Mouse (Mus musculus): ENCODE results near the gene Pabpn1l. TPM values are rescaled to one million over a fixed set of nuclear protein-coding genes. Genes with fewer than 3 reads are reported as not detected.
A peak's percentile ranks its signal among the peaks of the same experiment; 100 is the strongest.

Pabpn1l gene
- not detected for total RNA-seq (2021)
- long read RNA-seq, experiment 1 = 0 reads
- long read RNA-seq, experiment 2 = 0 reads

GRCm38 (mm10) chr8:122622727-122623126 lies at the start of gene Pabpn1l:
Gene Pabpn1l, minus strand, starts transcription at chr8:122622739.
- no peak for DNase-seq (ENCODE audit: low spot score in 2 of 2)

DNA sequence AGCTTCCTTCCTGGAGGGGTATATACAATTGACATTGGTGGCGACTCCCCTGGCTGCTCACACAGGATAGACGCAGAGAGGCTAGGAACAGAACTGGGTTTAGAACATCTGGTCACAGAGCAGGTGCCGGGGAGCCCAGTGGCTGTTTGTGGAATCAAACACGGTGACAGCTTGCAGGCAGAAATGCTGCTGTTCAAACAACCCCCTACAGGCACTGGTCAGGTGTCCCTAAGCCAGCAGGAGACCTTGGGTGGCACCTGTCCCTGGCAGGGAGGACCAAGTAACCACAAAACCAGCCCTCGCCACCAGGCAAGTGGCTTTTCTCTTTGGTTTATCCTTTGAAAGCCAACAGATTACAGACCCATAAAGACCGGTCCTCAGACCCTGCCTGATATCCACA lies 49.4 kb upstream of the Pabpn1l start:
- no peak for DNase-seq (ENCODE audit: low spot score in 2 of 2)

GRCm38 (mm10) chr8:122670718-122671117 lies 48.2 kb upstream of the Pabpn1l start:
- no peak for DNase-seq (ENCODE audit: low spot score in 2 of 2)

- no peak for DNase-seq (ENCODE audit: low spot score in 2 of 2)
Observed at GRCm38 (mm10) chr8:122670001-122670400, 47.5 kb upstream of the Pabpn1l start.

GRCm38 (mm10) chr8:122669370-122669769 lies 46.8 kb upstream of the Pabpn1l start:
- no peak for DNase-seq (ENCODE audit: low spot score in 2 of 2)

GRCm38 (mm10) chr8:122667854-122668253 lies 45.3 kb upstream of the Pabpn1l start:
- no peak for DNase-seq (ENCODE audit: low spot score in 2 of 2)

- no peak for DNase-seq (ENCODE audit: low spot score in 2 of 2)
Observed at GRCm38 (mm10) chr8:122666827-122667226, 44.3 kb upstream of the Pabpn1l start.

DNA sequence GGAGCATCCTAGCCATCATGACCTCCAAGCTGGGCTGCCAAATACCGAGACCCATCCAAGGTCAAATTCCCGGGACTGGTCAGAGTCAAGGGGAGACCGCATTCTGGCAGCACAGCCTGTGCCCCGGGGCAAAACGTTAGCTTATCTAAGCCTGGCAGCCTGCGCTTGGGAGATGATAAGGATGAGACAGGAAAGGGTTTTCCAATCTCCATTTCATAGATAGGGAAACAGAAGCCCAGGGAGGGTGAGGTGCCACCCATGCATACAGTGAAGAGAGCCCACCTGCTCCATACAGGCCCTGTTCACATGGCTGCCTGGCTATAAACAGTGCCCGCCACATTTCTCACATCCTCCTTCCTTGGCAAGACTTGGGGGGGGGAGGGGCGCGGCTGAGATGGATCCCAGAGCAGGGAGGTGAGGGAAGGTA lies 43.8 kb upstream of the Pabpn1l start:
- no peak for DNase-seq (ENCODE audit: low spot score in 2 of 2)

DNA sequence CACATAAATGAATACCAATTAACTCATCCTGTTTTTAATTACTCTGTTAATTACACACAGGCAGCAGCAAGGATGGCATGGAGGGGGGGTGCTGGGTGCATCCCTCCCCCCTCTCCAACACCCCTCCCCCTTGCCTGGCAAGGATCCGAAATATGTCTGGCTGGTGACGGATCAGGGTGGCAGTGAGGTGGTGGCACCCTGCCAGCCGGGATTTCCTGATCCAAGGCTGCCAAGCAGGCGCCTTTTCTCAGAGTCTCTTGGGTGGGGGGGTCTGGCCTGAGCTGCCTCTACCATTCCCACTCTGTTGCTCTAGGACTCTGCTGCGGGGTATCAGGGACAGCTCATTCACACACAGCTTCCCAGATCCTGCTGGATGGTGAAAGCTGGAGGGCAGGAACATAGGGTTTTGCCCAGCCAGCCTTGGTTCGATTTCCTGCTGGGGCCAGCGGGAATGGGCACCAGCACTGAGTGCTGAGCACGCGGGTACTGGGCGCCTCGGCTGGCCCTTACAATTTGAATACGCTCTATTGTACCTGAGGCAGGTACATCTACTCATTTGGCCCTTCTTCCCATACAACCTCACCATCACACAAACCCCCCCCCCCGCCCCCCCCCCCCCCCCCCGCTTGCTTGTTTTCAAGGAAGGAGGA lies 43.3 kb upstream of the Pabpn1l start:
- peak in 1 of 2 experiments; percentile 58 for DNase-seq (ENCODE audit: low spot score in 2 of 2)

GRCm38 (mm10) chr8:122665221-122665620 lies 42.7 kb upstream of the Pabpn1l start:
- no peak for DNase-seq (ENCODE audit: low spot score in 2 of 2)

DNA sequence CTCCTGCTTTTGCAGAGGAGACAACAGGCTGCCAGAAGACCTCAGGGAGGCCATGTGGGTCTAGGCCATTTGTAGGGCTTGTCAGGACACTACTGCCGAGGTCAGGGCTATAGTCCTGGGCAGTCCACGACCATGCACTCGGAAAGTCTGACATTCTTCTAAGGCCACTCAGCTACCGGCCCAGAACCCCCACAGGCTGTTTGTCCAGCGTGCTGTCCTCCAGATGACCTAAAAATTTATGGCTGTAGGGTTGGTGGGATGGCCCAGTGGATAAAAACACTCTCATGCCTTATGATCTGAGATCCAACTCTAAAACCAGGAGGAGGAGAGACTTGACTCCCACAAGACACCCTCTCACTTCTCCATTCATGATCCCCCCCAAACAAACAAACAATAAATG lies 41.1 kb upstream of the Pabpn1l start:
- DNase-seq (ENCODE audit: low spot score in 2 of 2) = no peak

DNA sequence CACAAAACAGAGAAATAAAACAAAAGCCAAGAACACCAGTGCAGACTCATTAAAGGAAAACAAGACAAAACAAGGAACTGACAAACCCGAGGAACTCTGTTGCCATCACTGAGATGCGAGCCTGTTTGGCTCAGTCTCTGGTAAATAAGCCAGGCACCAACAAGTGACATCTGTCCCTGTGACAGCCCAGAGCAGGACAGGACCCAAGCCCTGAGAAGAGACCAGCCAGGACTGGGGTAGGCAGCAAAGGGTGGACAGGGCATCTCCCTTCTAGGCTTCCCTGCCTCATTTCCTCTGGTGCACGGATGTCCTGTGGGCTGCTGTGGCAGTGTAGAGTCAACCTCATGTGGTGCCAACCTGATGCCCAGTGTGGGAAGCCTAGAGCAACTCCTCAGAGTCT lies 40.6 kb upstream of the Pabpn1l start:
- DNase-seq (ENCODE audit: low spot score in 2 of 2) = no peak

- no peak for DNase-seq (ENCODE audit: low spot score in 2 of 2)
Observed at GRCm38 (mm10) chr8:122661894-122662293, 39.4 kb upstream of the Pabpn1l start.

- no peak for DNase-seq (ENCODE audit: low spot score in 2 of 2)
Observed at GRCm38 (mm10) chr8:122661138-122661537, 38.6 kb upstream of the Pabpn1l start.

GRCm38 (mm10) chr8:122660022-122660421 lies 37.5 kb upstream of the Pabpn1l start:
- no peak for DNase-seq (ENCODE audit: low spot score in 2 of 2)

DNA sequence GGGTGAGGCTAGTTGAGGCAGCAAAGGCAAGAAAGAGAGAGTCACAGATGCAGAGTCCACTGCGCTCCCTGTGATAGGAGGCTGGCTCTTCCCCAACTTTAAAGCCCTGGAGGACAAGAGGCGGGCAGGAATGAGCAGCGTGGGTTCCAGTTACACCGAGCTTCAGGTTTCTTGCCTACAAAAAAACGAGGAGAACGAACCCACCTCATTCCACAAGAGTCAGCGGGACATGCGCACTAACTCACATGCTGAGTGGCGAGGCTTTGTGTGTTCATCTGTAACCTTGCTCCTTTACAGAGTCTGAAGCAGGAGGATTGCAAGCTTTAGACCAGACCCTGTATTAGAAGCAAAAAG lies 36.2 kb upstream of the Pabpn1l start:
- DNase-seq (ENCODE audit: low spot score in 2 of 2) = no peak

DNA sequence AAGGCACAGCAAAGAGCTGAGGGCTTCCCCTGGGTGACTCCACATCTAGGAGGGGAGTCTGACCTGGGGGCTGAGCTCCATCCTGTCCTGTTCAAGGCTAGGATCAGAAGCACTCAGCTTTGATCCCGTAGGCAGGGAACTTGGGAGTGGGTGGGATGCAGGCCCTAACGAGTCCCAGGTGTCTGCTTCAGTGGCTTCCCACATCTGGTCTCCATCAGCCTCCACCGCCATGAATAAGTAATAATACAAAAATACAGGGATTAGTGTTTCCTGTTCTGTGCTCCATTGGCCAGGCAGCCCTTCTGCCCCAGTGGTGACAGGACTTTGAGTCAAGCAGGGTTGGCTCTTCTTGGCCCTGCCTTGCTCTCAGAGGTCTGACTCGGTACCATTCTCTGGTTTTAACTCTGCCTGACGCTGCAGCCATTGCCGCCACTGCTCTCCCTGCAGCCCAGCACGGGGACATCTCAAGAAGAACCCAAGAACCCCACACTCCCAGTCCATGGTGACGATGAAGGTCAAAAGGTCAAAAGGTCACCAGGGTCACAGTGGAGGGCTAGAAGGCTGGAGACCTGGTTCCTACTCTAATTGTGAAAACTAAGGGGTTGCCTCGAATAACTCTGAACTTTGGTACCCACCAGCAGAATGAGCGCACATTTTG lies 35.7 kb upstream of the Pabpn1l start:
- no peak for DNase-seq (ENCODE audit: low spot score in 2 of 2)

DNA sequence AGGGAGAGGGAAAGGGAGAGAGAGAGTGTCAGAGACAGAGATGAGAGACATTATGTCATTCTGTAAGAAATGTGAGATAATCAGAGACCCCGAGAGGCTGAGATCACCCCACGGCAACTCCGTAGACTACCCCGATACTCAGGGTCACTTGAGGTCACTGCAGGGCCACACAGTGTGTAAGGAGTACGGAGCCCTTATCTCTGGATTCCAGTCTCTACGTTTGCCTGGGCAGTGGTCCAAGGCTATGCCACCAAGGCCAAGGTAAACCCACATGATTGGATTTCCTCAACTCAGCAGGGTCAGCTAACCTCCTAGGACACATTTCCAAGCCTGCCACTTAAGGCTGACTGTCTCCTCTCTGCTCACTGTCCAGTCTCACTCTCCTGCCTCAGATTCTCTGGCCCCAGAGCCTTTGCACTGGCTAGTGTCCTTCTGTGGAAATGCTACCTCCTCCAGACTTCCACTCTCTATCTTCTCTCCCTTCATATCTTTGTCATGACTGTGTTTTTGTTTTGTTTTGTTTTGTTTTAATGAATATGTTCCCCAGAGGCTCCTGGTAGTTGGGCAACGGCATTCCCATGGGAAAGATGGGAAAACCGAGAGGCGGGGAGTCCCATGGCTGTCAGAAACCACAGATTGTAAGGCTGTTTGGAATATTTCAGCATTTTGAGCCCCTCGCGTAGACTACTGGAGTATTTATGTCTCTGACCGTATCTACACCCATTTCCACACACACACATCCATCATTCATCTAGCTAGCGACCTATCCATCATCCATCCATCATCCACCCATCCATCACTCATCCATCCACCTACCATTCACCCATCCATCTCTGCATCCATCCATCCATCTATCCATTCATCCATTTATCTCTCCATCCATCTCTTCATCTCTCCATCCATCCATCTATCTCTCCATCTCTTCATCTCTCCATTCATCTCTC lies 33.8 kb upstream of the Pabpn1l start:
- peak in 1 of 2 experiments; percentile 49 for DNase-seq (ENCODE audit: low spot score in 2 of 2)

- DNase-seq (ENCODE audit: low spot score in 2 of 2) = no peak
Observed at GRCm38 (mm10) chr8:122654768-122655167, 32.2 kb upstream of the Pabpn1l start.

DNA sequence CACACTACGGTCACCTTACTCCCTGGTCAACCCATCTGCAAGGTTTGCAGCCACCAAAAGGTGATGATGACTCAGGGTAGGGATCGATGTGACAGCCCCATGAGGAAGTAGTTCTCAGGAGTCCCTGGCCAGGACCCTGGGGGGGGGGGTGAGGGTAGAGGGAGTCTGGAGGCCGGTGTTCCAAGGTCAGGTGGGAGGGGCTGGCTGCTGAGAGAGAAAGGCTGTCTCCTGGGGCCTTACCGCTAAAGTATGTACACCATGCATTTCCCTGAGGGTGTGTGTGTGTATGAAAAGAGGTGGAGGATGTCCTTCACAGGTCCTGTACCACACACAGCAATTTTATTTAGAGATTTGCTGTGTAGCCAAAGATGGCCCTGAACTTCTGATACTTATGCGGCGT lies 30.1 kb upstream of the Pabpn1l start:
- DNase-seq (ENCODE audit: low spot score in 2 of 2) = no peak

GRCm38 (mm10) chr8:122651326-122651921 lies 28.9 kb upstream of the Pabpn1l start:
- no peak for DNase-seq (ENCODE audit: low spot score in 2 of 2)

Measured in adrenal gland, postnatal 4 days (tissue).